Mouse (Mus musculus) spleen, embryonic (tissue): ENCODE data around the gene C330021F23Rik.

ENCODE experiments used
- CTCF ChIA-PET: fragments of 350-600 bp; sonication (Branson Sonifier 250); formaldehyde crosslinking; loops from one replicate; lab custom pipeline; 2022; lab: Charles Lee

Gene C330021F23Rik

GRCm38 (mm10) chr8:3567641-3568371 is at the start of gene C330021F23Rik:
C330021F23Rik (plus strand) TSS chr8:3567990.
- CTCF ChIA-PET: no interaction called here

- CTCF ChIA-PET: no interaction called here
Observed at GRCm38 (mm10) chr8:3522007-3522697, 45.6 kb upstream of the C330021F23Rik start.

- CTCF ChIA-PET: no interaction called here
Observed at GRCm38 (mm10) chr8:3530816-3531215, 37.0 kb upstream of the C330021F23Rik start.

GRCm38 (mm10) chr8:3531936-3532335 is 35.9 kb upstream of the C330021F23Rik start:
- CTCF ChIA-PET: no interaction called here

- CTCF ChIA-PET: no interaction called here
Observed at GRCm38 (mm10) chr8:3536053-3536841, 31.5 kb upstream of the C330021F23Rik start.

- CTCF ChIA-PET: no interaction called here
Observed at GRCm38 (mm10) chr8:3536940-3537339, 30.9 kb upstream of the C330021F23Rik start.

- CTCF ChIA-PET: no interaction called here
Observed at GRCm38 (mm10) chr8:3537666-3538065, 30.1 kb upstream of the C330021F23Rik start.

- CTCF ChIA-PET: interaction anchor here (0.6 kb wide), 1 partner anchor 10 kb away, joined by 3 read pairs; no protein-coding TSS in a partner anchor
Observed at GRCm38 (mm10) chr8:3539146-3539545, 28.6 kb upstream of the C330021F23Rik start.

GRCm38 (mm10) chr8:3540076-3540475 is 27.7 kb upstream of the C330021F23Rik start:
- CTCF ChIA-PET: interaction anchor here (0.6 kb wide), 2 partner anchors 11 to 113 kb away, joined by 3 read pairs; no protein-coding TSS in a partner anchor

GRCm38 (mm10) chr8:3546511-3546910 is 21.3 kb upstream of the C330021F23Rik start:
- CTCF ChIA-PET: no interaction called here

GRCm38 (mm10) chr8:3552240-3552639 is 15.6 kb upstream of the C330021F23Rik start:
- CTCF ChIA-PET: no interaction called here

- CTCF ChIA-PET: no interaction called here
Observed at GRCm38 (mm10) chr8:3556114-3556513, 11.7 kb upstream of the C330021F23Rik start.

- CTCF ChIA-PET: no interaction called here
Observed at GRCm38 (mm10) chr8:3568378-3568777, 588 bp downstream of the C330021F23Rik start.

- CTCF ChIA-PET: no interaction called here
Observed at GRCm38 (mm10) chr8:3569784-3570183, 2.0 kb downstream of the C330021F23Rik start.

- CTCF ChIA-PET: interaction anchor here (0.7 kb wide), 1 partner anchor 418 kb away, joined by 9 read pairs; no protein-coding TSS in a partner anchor
Observed at GRCm38 (mm10) chr8:3574546-3574945, 6.8 kb downstream of the C330021F23Rik start.

GRCm38 (mm10) chr8:3576211-3576960 is 8.6 kb downstream of the C330021F23Rik start:
- CTCF ChIA-PET: interaction anchor here (0.7 kb wide), 2 partner anchors 95 to 446 kb away, joined by 6 to 18 read pairs; no protein-coding TSS in a partner anchor

GRCm38 (mm10) chr8:3579390-3580364 is 11.9 kb downstream of the C330021F23Rik start:
- CTCF ChIA-PET: no interaction called here

- CTCF ChIA-PET: interaction anchor here (0.6 kb wide), 1 partner anchor 119 kb away, joined by 4 read pairs; no protein-coding TSS in a partner anchor
Observed at GRCm38 (mm10) chr8:3581961-3582360, 14.2 kb downstream of the C330021F23Rik start.

- CTCF ChIA-PET: no interaction called here
Observed at GRCm38 (mm10) chr8:3586452-3586851, 18.7 kb downstream of the C330021F23Rik start.

- CTCF ChIA-PET: no interaction called here
Observed at GRCm38 (mm10) chr8:3586993-3587390, 19.2 kb downstream of the C330021F23Rik start, which contains the start of gene Camsap3. Camsap3 (plus strand) TSS chr8:3587293.
